Mouse (Mus musculus): ENCODE measurements around the gene Spred2. TPM values are rescaled to one million over a fixed set of nuclear protein-coding genes. Genes with fewer than 3 reads are reported as not detected.

The Spred2 gene
- polyA plus RNA-seq, 2 experiments, result 8.5 to 25.4 TPM

- Histone ChIP-seq H3K9me3 (ENCODE audit: control insufficient read depth, low read length) (no peaks in the 10 kb centered on the region), H3K4me3 (replicated peaks; ENCODE audit: low read length) (no peak overlapping the region), H3K4me2 (replicated peaks; ENCODE audit: low read depth, low read length, severe bottlenecking) (no peak overlapping the region), H3K4me1 (ENCODE audit: control insufficient read depth, insufficient read depth, low read length) (peaks cover 16% of the 10 kb centered on the region), H3K9ac (ENCODE audit: low read depth, low read length, severe bottlenecking) (no peak overlapping the region), H3K27me3 (ENCODE audit: control insufficient read depth, insufficient read depth, low read length) (no peaks in the 10 kb centered on the region), H3K36me3 (ENCODE audit: control insufficient read depth, insufficient read depth, low read length) (peaks cover 2% of the 10 kb centered on the region; the same call in 1 of the 2 replicates), H3K27ac (replicated peaks; ENCODE audit: low read depth, low read length) (no peak overlapping the region)
- DNase-seq (ENCODE audit: low spot score) (no peak), ATAC-seq (ENCODE audit: low FRiP score, low read depth) (no peak)
- WGBS, result 83% methylated on average over 6 of the region's 7 CpGs
- TF ChIP-seq POLR2A (IDR thresholded peaks at IDR 0.05; ENCODE audit: borderline replicate concordance, extremely low read depth, insufficient read depth, insufficient read length), result no peak
Measured at GRCm38 (mm10) chr11:19946721-19947120, 22.5 kb downstream of the Spred2 start.

- DNase-seq (ENCODE audit: low spot score), result no peak
- Histone ChIP-seq H3K27me3 (ENCODE audit: control insufficient read depth, insufficient read depth, low read length) (no peaks in the 10 kb centered on the region), H3K27ac (replicated peaks; ENCODE audit: low read depth, low read length) (no peak overlapping the region), H3K4me2 (replicated peaks; ENCODE audit: low read depth, low read length, severe bottlenecking) (no peak overlapping the region), H3K4me3 (replicated peaks; ENCODE audit: low read length) (no peak overlapping the region), H3K4me1 (ENCODE audit: control insufficient read depth, insufficient read depth, low read length) (peaks cover 14% of the 10 kb centered on the region), H3K9ac (ENCODE audit: low read depth, low read length, severe bottlenecking) (no peak overlapping the region), H3K9me3 (ENCODE audit: control insufficient read depth, low read length) (no peaks in the 10 kb centered on the region), H3K36me3 (ENCODE audit: control insufficient read depth, insufficient read depth, low read length) (peaks cover 2% of the 10 kb centered on the region; the same call in 1 of the 2 replicates)
- no peak for ATAC-seq (ENCODE audit: low FRiP score, low read depth)
- no peak for TF ChIP-seq POLR2A (IDR thresholded peaks at IDR 0.05; ENCODE audit: borderline replicate concordance, extremely low read depth, insufficient read depth, insufficient read length)
- 91% methylated on average over 7 of the region's 7 CpGs for WGBS
Measured at GRCm38 (mm10) chr11:19947626-19948135, 23.5 kb downstream of the Spred2 start.

- Histone ChIP-seq H3K9me3 (ENCODE audit: control insufficient read depth, low read length) (no peaks in the 10 kb centered on the region), H3K9ac (ENCODE audit: low read depth, low read length, severe bottlenecking) (no peak overlapping the region), H3K27ac (replicated peaks; ENCODE audit: low read depth, low read length) (no peak overlapping the region; the same call in 1 of the 2 replicates), H3K4me2 (replicated peaks; ENCODE audit: low read depth, low read length, severe bottlenecking) (no peak overlapping the region), H3K4me1 (ENCODE audit: control insufficient read depth, insufficient read depth, low read length) (peaks cover 19% of the 10 kb centered on the region), H3K27me3 (ENCODE audit: control insufficient read depth, insufficient read depth, low read length) (no peaks in the 10 kb centered on the region), H3K4me3 (replicated peaks; ENCODE audit: low read length) (no peak overlapping the region), H3K36me3 (ENCODE audit: control insufficient read depth, insufficient read depth, low read length) (peaks cover 2% of the 10 kb centered on the region; the same call in 1 of the 2 replicates)
- no peak for DNase-seq (ENCODE audit: low spot score)
- WGBS, result 79% methylated on average over 5 of the region's 5 CpGs
- TF ChIP-seq POLR2A (IDR thresholded peaks at IDR 0.05; ENCODE audit: borderline replicate concordance, extremely low read depth, insufficient read depth, insufficient read length), result no peak
- ATAC-seq (ENCODE audit: low FRiP score, low read depth), result no peak
Measured at GRCm38 (mm10) chr11:19949725-19950124, 25.6 kb downstream of the Spred2 start.

GRCm38 (mm10) chr11:19950169-19950568 lies 26.0 kb downstream of the Spred2 start:
- H3K4me1 ChIP-seq (ENCODE audit: control insufficient read depth, insufficient read depth, low read length), result peaks cover 22% of the 10 kb centered on the region
- no peak for ATAC-seq (ENCODE audit: low FRiP score, low read depth)
- TF ChIP-seq POLR2A (IDR thresholded peaks at IDR 0.05; ENCODE audit: borderline replicate concordance, extremely low read depth, insufficient read depth, insufficient read length), result no peak
- no peak overlapping the region for H3K4me3 ChIP-seq (replicated peaks; ENCODE audit: low read length)
- no peak for DNase-seq (ENCODE audit: low spot score)
- H3K36me3 ChIP-seq (ENCODE audit: control insufficient read depth, insufficient read depth, low read length), result peaks cover 2% of the 10 kb centered on the region; the same call in 1 of the 2 replicates
- H3K27me3 ChIP-seq (ENCODE audit: control insufficient read depth, insufficient read depth, low read length), result no peaks in the 10 kb centered on the region
- no peak overlapping the region for H3K4me2 ChIP-seq (replicated peaks; ENCODE audit: low read depth, low read length, severe bottlenecking)
- H3K27ac ChIP-seq (replicated peaks; ENCODE audit: low read depth, low read length), result no peak overlapping the region; the same call in none of the 2 replicates
- no peak overlapping the region for H3K9ac ChIP-seq (ENCODE audit: low read depth, low read length, severe bottlenecking)
- 69% methylated on average over 8 of the region's 8 CpGs for WGBS
- no peaks in the 10 kb centered on the region for H3K9me3 ChIP-seq (ENCODE audit: control insufficient read depth, low read length)

- no peaks in the 10 kb centered on the region for H3K36me3 ChIP-seq (ENCODE audit: control insufficient read depth, insufficient read depth, low read length)
- no peak for TF ChIP-seq POLR2A (IDR thresholded peaks at IDR 0.05; ENCODE audit: borderline replicate concordance, extremely low read depth, insufficient read depth, insufficient read length)
- H3K9ac ChIP-seq (ENCODE audit: low read depth, low read length, severe bottlenecking), result no peak overlapping the region
- no peak overlapping the region for H3K4me2 ChIP-seq (replicated peaks; ENCODE audit: low read depth, low read length, severe bottlenecking)
- 24% methylated on average over 8 of the region's 8 CpGs for WGBS
- DNase-seq (ENCODE audit: low spot score) (no peak), ATAC-seq (ENCODE audit: low FRiP score, low read depth) (no peak)
- no peaks in the 10 kb centered on the region for H3K27me3 ChIP-seq (ENCODE audit: control insufficient read depth, insufficient read depth, low read length)
- H3K9me3 ChIP-seq (ENCODE audit: control insufficient read depth, low read length), result no peaks in the 10 kb centered on the region
- H3K4me1 ChIP-seq (ENCODE audit: control insufficient read depth, insufficient read depth, low read length), result peaks cover 20% of the 10 kb centered on the region
- H3K4me3 ChIP-seq (replicated peaks; ENCODE audit: low read length), result no peak overlapping the region
- H3K27ac ChIP-seq (replicated peaks; ENCODE audit: low read depth, low read length), result no peak overlapping the region
Measured at GRCm38 (mm10) chr11:19952963-19953362, 28.8 kb downstream of the Spred2 start.

Measured in limb, embryonic 14.5 days (tissue).